Mouse (Mus musculus) ovary, adult 18-20 months (tissue): ENCODE results near the gene Zbtb25.

Source experiments
- DNase-seq: peaks from one replicate; pipeline ENCODE4 v3.0.0; 2022; ENCODE audit warnings: low spot score, mixed read lengths

The Zbtb25 gene

GRCm38 (mm10) chr12:76369206-76369977, at the start of gene Zbtb25:
TSS of gene Zbtb25 (minus strand) at chr12:76369602.
- DNase-seq: peak; percentile 81

GRCm38 (mm10) chr12:76418346-76418745, 48.9 kb upstream of the Zbtb25 start:
- no peak for DNase-seq

GRCm38 (mm10) chr12:76417433-76417854, 48.0 kb upstream of the Zbtb25 start, which contains the start of gene Ppp1r36:
TSS of gene Ppp1r36 (plus strand) at chr12:76417538.
- DNase-seq: no peak

- DNase-seq: no peak
Observed at GRCm38 (mm10) chr12:76415383-76416010, 46.1 kb upstream of the Zbtb25 start.

- DNase-seq: no peak
Observed at GRCm38 (mm10) chr12:76409166-76409565, 39.8 kb upstream of the Zbtb25 start.

- DNase-seq: no peak
Observed at GRCm38 (mm10) chr12:76407184-76407583, 37.8 kb upstream of the Zbtb25 start.

GRCm38 (mm10) chr12:76405971-76406370, 36.6 kb upstream of the Zbtb25 start:
- DNase-seq: no peak

- no peak for DNase-seq
Observed at GRCm38 (mm10) chr12:76405183-76405970, 36.0 kb upstream of the Zbtb25 start.

GRCm38 (mm10) chr12:76404836-76405182, 35.4 kb upstream of the Zbtb25 start:
- no peak for DNase-seq

- DNase-seq: peak; percentile 100
Observed at GRCm38 (mm10) chr12:76403886-76404537, 34.6 kb upstream of the Zbtb25 start, which contains the start of gene Hspa2. TSS of gene Hspa2 (plus strand) at chr12:76404176.

- no peak for DNase-seq
Observed at GRCm38 (mm10) chr12:76402991-76403885, 33.8 kb upstream of the Zbtb25 start.

GRCm38 (mm10) chr12:76401674-76402073, 32.3 kb upstream of the Zbtb25 start:
- no peak for DNase-seq

- no peak for DNase-seq
Observed at GRCm38 (mm10) chr12:76397281-76397680, 27.9 kb upstream of the Zbtb25 start.

GRCm38 (mm10) chr12:76392979-76393378, 23.6 kb upstream of the Zbtb25 start:
- DNase-seq: no peak

- no peak for DNase-seq
Observed at GRCm38 (mm10) chr12:76391595-76392271, 22.3 kb upstream of the Zbtb25 start.

- no peak for DNase-seq
Observed at GRCm38 (mm10) chr12:76388794-76389193, 19.4 kb upstream of the Zbtb25 start.

GRCm38 (mm10) chr12:76385342-76385741, 15.9 kb upstream of the Zbtb25 start:
- DNase-seq: no peak

GRCm38 (mm10) chr12:76380151-76380550, 10.7 kb upstream of the Zbtb25 start:
- DNase-seq: no peak

GRCm38 (mm10) chr12:76378556-76378955, 9.2 kb upstream of the Zbtb25 start:
- DNase-seq: no peak

GRCm38 (mm10) chr12:76377726-76378125, 8.3 kb upstream of the Zbtb25 start:
- no peak for DNase-seq
